Mouse (Mus musculus) myocyte (in vitro differentiated cells): ENCODE results near the gene Siglecg.

Source experiments
- E2F4 ChIP-seq: IDR thresholded peaks from one replicate; pipeline ENCODE4 v1.6.1; 2011; ENCODE audit warnings: mild to moderate bottlenecking, control low read depth, moderate library complexity; ENCODE audit not compliant: insufficient read depth
- MAX ChIP-seq: IDR thresholded peaks from one replicate; pipeline ENCODE4 v1.6.1; 2011; ENCODE audit warnings: low read depth, mild to moderate bottlenecking, control low read depth
- MYOG ChIP-seq, 3 experiments: IDR thresholded peaks; one replicate each; pipeline ENCODE4 v1.6.1; 2011; ENCODE audit warnings: control low read depth in 2 of 3, low read depth in 2 of 3, mild to moderate bottlenecking in 2 of 3; ENCODE audit not compliant: insufficient read length in 2 of 3, control insufficient read depth in 1 of 3, insufficient read depth in 1 of 3
- POLR2A ChIP-seq: IDR thresholded peaks from one replicate; pipeline ENCODE4 v1.6.1; 2011; ENCODE audit warnings: low read depth, mild to moderate bottlenecking, control low read depth, moderate library complexity; ENCODE audit not compliant: insufficient read length
- REST ChIP-seq: IDR thresholded peaks from one replicate; pipeline ENCODE4 v1.6.1; 2011; ENCODE audit warnings: mild to moderate bottlenecking, control low read depth, moderate library complexity; ENCODE audit not compliant: insufficient read depth, insufficient read length
- TCF12 ChIP-seq: IDR thresholded peaks from one replicate; pipeline ENCODE4 v1.6.1; 2011; ENCODE audit warnings: mild to moderate bottlenecking, control low read depth; ENCODE audit not compliant: poor library complexity, insufficient read depth, severe bottlenecking
- TCF3 ChIP-seq: IDR thresholded peaks from one replicate; pipeline ENCODE4 v1.6.1; 2011; ENCODE audit warnings: low read depth, control low read depth; ENCODE audit not compliant: insufficient read length

DNA sequence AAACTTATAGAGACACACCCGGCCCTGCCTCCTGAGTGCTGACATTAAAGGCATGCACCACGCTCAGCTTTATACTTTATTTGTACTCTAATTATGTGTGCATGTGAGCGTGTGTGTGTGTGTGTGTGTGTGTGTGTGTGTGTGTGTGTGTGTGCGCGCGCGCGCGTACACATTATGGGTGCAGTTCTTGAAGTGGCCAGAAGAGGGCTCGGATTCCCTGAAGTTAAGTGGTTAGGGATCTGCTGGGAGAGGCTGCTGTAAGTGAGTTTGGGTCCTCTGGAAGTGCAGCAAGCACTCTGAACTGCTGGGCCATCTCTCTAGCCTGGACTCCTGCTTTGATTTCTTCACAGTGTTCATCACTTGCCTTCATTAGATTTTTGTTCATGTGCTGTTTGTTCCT is 9.3 kb downstream of the Siglecg start:
- TF ChIP-seq POLR2A: no peak
- no peak for TF ChIP-seq TCF3
- TF ChIP-seq E2F4: no peak
- TF ChIP-seq TCF12: no peak
- TF ChIP-seq REST: no peak
- no peak for TF ChIP-seq MYOG (IDR thresholded peaks at IDR 0.05; ENCODE audit: control insufficient read depth in 1 of 3, insufficient read depth in 1 of 3, insufficient read length in 2 of 3, low read depth in 2 of 3)
- no peak for TF ChIP-seq MAX
